12 mouse cellular contexts compared by ENCODE assay signal in genomic region chr8:107118803-107119233, GRCm38 (mm10). TPM values are rescaled to one million over a fixed set of nuclear protein-coding genes. Genes with fewer than 3 reads are reported as not detected.
DNase-seq lines count a peak whose midpoint lies in the region; ATAC-seq and TF ChIP-seq lines count a peak whose summit lies in the region.
"Had no signal": no experiment of that assay in that cellular context is flagged by ENCODE, and none has a peak within 500 bp of the region (broad histone marks: within the 10 kb centered on the region; RNA-seq: fewer than 3 reads in every experiment).

No protein-coding gene starts in this region.

- no peak overlapping the region for H3K4me3 ChIP-seq in heart, adult 2 months
- H3K4me3 ChIP-seq in heart, embryonic 15.5 days: no peak overlapping the region
- no peak overlapping the region for H3K4me3 ChIP-seq in cerebellum, adult 2 months (replicated peaks; ENCODE audit: insufficient read depth, low read depth, low read length)
- no peak overlapping the region for H3K4me3 ChIP-seq in forebrain, embryonic 14.5 days (ENCODE audit: low read depth, low read length)
- H3K4me3 ChIP-seq: myocyte had no signal

- H3K9ac ChIP-seq in heart, adult 2 months (ENCODE audit: low read depth, low read length): no peak overlapping the region
- H3K9ac ChIP-seq in heart, embryonic 15.5 days: no peak overlapping the region
- H3K9ac ChIP-seq in forebrain, embryonic 14.5 days (ENCODE audit: low read length): no peak overlapping the region

- H3K79me2 ChIP-seq in heart, adult 2 months (replicated peaks; ENCODE audit: control insufficient read depth, insufficient read depth, low read length): no peaks in the 10 kb centered on the region

- no peak for TF ChIP-seq CTCF in heart, adult 2 months (IDR thresholded peaks at IDR 0.05)
- TF ChIP-seq CTCF in cerebellum, adult 2 months (IDR thresholded peaks at IDR 0.05; ENCODE audit: borderline replicate concordance, insufficient read depth, low read depth, low read length): no peak

- no peak for TF ChIP-seq EP300 in heart, adult 2 months (IDR thresholded peaks at IDR 0.05; ENCODE audit: insufficient read depth, low read depth, low read length)

- peaks cover 3% of the 10 kb centered on the region for H3K4me1 ChIP-seq in heart, adult 2 months (ENCODE audit: control insufficient read depth, insufficient read depth, low read length)
- H3K4me1 ChIP-seq in heart, embryonic 15.5 days (replicated peaks): peaks cover 34% of the 10 kb centered on the region
- peaks cover 3% of the 10 kb centered on the region for H3K4me1 ChIP-seq in cerebellum, adult 2 months (ENCODE audit: control insufficient read depth, insufficient read depth, low read length)
- H3K4me1 ChIP-seq in forebrain, embryonic 14.5 days (ENCODE audit: control insufficient read depth, insufficient read depth, low read length): no peaks in the 10 kb centered on the region

- peak in 1 of 2 experiments; percentile 37 for DNase-seq in heart, adult 2 months
- DNase-seq in heart, postnatal 36 days: no peak
- DNase-seq in kidney, postnatal 36 days: peak; percentile 85 to 91
- DNase-seq in thymus, postnatal 14 days: peak; percentile 65
- no peak for DNase-seq in cerebellum, adult 2 months
- no peak for DNase-seq in forebrain, embryonic 14.5 days (ENCODE audit: low spot score)
- no peak for DNase-seq in cerebellum, postnatal 36 days

- no peaks in the 10 kb centered on the region for H3K36me3 ChIP-seq in heart, adult 2 months (ENCODE audit: control insufficient read depth, insufficient read depth, low read length)
- no peaks in the 10 kb centered on the region for H3K36me3 ChIP-seq in heart, embryonic 15.5 days
- H3K36me3 ChIP-seq in forebrain, embryonic 14.5 days (ENCODE audit: control insufficient read depth, insufficient read depth, low read length): no peaks in the 10 kb centered on the region
- H3K36me3 ChIP-seq: G1E had no signal

- no peak overlapping the region for H3K4me2 ChIP-seq in heart, embryonic 15.5 days
- no peak overlapping the region for H3K4me2 ChIP-seq in forebrain, embryonic 14.5 days (ENCODE audit: low read length)

- WGBS in heart, adult 2 months: 32% methylated on average over 7 of the region's 7 CpGs
- 46% methylated on average over 7 of the region's 7 CpGs for WGBS in heart, embryonic 15.5 days
- 54% methylated on average over 7 of the region's 7 CpGs for WGBS in cerebellum, adult 2 months
- WGBS in forebrain, embryonic 14.5 days: 70% methylated on average over 7 of the region's 7 CpGs

- no peaks in the 10 kb centered on the region for H3K27me3 ChIP-seq in heart, adult 2 months (ENCODE audit: control insufficient read depth, insufficient read depth, low read length)
- H3K27me3 ChIP-seq in heart, embryonic 15.5 days: no peaks in the 10 kb centered on the region
- H3K27me3 ChIP-seq in cerebellum, adult 2 months (ENCODE audit: control insufficient read depth, insufficient read depth, low read length): no peaks in the 10 kb centered on the region
- H3K27me3 ChIP-seq in forebrain, embryonic 14.5 days (replicated peaks; ENCODE audit: control insufficient read depth, insufficient read depth, low read length): no peaks in the 10 kb centered on the region

- no peak for TF ChIP-seq POLR2A in heart, adult 2 months (IDR thresholded peaks at IDR 0.05; ENCODE audit: insufficient read depth, low read depth, low read length)
- no peak for TF ChIP-seq POLR2A in cerebellum, adult 2 months (IDR thresholded peaks at IDR 0.05; ENCODE audit: borderline replicate concordance, insufficient read depth, low read length)

- H3K27ac ChIP-seq in heart, adult 2 months: peak overlapping the region; percentile 75
- H3K27ac ChIP-seq in heart, embryonic 15.5 days: peak overlapping the region; percentile 68
- no peak overlapping the region for H3K27ac ChIP-seq in cerebellum, adult 2 months (ENCODE audit: insufficient read depth, low read length)
- no peak overlapping the region for H3K27ac ChIP-seq in forebrain, embryonic 14.5 days (ENCODE audit: low read depth, low read length)

- intact Hi-C loops in heart, adult 2 months (cut with DNase I): loop anchor here (1.0 to 10.0 kb wide), 2 partner anchors 20 to 176 kb away; partner anchors contain the start of gene Nfat5
- intact Hi-C loops in heart, postnatal 36 days (cut with DNase I): loop anchor here (5.0 to 10.0 kb wide), 2 partner anchors 56 to 78 kb away; no protein-coding TSS in a partner anchor

- no peak for ATAC-seq in heart, embryonic 15.5 days (replicated peaks; ENCODE audit: insufficient number of reproducible peaks, insufficient read depth, low FRiP score, low read depth)
- no peak for ATAC-seq in forebrain, embryonic 14.5 days

- 0 out of 2 replicates have a peak, but pooled peaks cover 3% of the 10 kb centered on the region for H3K9me3 ChIP-seq in heart, embryonic 15.5 days (replicated peaks)
- no peaks in the 10 kb centered on the region for H3K9me3 ChIP-seq in forebrain, embryonic 14.5 days (replicated peaks; ENCODE audit: control insufficient read depth, low read length)
- H3K9me3 ChIP-seq: G1E had no signal

RNA-seq across cellular contexts. Expression of gene Terf2, which starts 22.5 kb away (rescaled TPM):
- 10 to 100 TPM; 11.1 to 11.2 TPM for total RNA-seq in heart, adult 2 months (2021)
- polyA plus RNA-seq in heart, adult 2 months (2012; rRNA removed): 6.0 and 8.9 TPM in 2 replicates
- 10 to 100 TPM; 11.5 to 13.9 TPM for total RNA-seq in heart, postnatal 36 days (2021)
- 9.5 and 10.4 TPM in 2 replicates for polyA plus RNA-seq in heart, embryonic 15.5 days (2015; fragmentation: Nextera tagmentation; extraction: Ambion mirVana)
- polyA plus RNA-seq in cerebellum, adult 2 months (2012; rRNA removed): 31.7 and 33.3 TPM in 2 replicates
- 19.2 and 19.9 TPM in 2 replicates for polyA plus RNA-seq in forebrain, embryonic 14.5 days (2014; fragmentation: Nextera tagmentation; extraction: Ambion mirVana)

RNA-seq across cellular contexts. Expression of gene Cyb5b, which starts 31.6 kb away (rescaled TPM):
- 10 to 100 TPM; 38.8 to 41.1 TPM for total RNA-seq in heart, adult 2 months (2021)
- 33.2 and 50.8 TPM in 2 replicates for polyA plus RNA-seq in heart, adult 2 months (2012; rRNA removed)
- 10 to 100 TPM; 29.4 to 43.2 TPM for total RNA-seq in heart, postnatal 36 days (2021)
- 51.2 and 58.7 TPM in 2 replicates for polyA plus RNA-seq in heart, embryonic 15.5 days (2015; fragmentation: Nextera tagmentation; extraction: Ambion mirVana)
- polyA plus RNA-seq in cerebellum, adult 2 months (2012; rRNA removed): 87.2 and 90.3 TPM in 2 replicates
- 108 and 118 TPM in 2 replicates for polyA plus RNA-seq in forebrain, embryonic 14.5 days (2014; fragmentation: Nextera tagmentation; extraction: Ambion mirVana)

RNA-seq across cellular contexts. Expression of gene Tmed6, which starts 53.4 kb away (rescaled TPM):
- not detected for total RNA-seq in heart, adult 2 months (2021)
- not detected in 2 replicates for polyA plus RNA-seq in heart, adult 2 months (2012; rRNA removed)
- not detected for total RNA-seq in heart, postnatal 36 days (2021)
- polyA plus RNA-seq in heart, embryonic 15.5 days (2015; fragmentation: Nextera tagmentation; extraction: Ambion mirVana): not detected in 2 replicates
- polyA plus RNA-seq in cerebellum, adult 2 months (2012; rRNA removed): not detected in 2 replicates
- polyA plus RNA-seq in forebrain, embryonic 14.5 days (2014; fragmentation: Nextera tagmentation; extraction: Ambion mirVana): not detected in 2 replicates
- total RNA-seq: G1E; left cerebral cortex, adult 8-10 months had no signal
- polyA plus RNA-seq: cortical plate, adult 2 months; G1E; myocyte had no signal

Comparison
In these comparisons a context has a peak if more than half of its experiments do, and no peak if none do; other contexts are left out.
1. DNase-seq: peak in kidney, postnatal 36 days (2 of 2) and thymus, postnatal 14 days (single experiment); none in heart, postnatal 36 days (0 of 2), cerebellum, adult 2 months (0 of 2), forebrain, embryonic 14.5 days (single experiment) and cerebellum, postnatal 36 days (0 of 2).
2. H3K27ac ChIP-seq: peak in heart, adult 2 months (single experiment) and heart, embryonic 15.5 days (single experiment); none in cerebellum, adult 2 months (single experiment) and forebrain, embryonic 14.5 days (single experiment).